Mouse (Mus musculus) mouse embryonic stem cell (cell line): ENCODE measurements around the gene Cacna1g.

Experiments
- in situ Hi-C, 2 experiments: fragments of 300-500 bp; cut with MboI; formaldehyde crosslinking; loops; 1 replicate in 1 of 2; 3 replicates in 1 of 2; pipeline ENCODE4 v1.14.3; 2019 to 2020; ENCODE audit warnings: low sequenced_read_pairs in 2 of 2, low pct_unique_long_range_greater_than_20kb in 1 of 2, mixed read lengths in 1 of 2; ENCODE audit not compliant: unreplicated experiment in 1 of 2

The Cacna1g gene

GRCm38 (mm10) chr11:94457001-94457400 lies 17.0 kb downstream of the Cacna1g start:
- in situ Hi-C loops: no loop called here

- in situ Hi-C loops: no loop called here
These were observed 17.7 kb downstream of the Cacna1g start for GRCm38 (mm10) chr11:94456347-94456746.

- in situ Hi-C loops: no loop called here
These were observed 18.7 kb downstream of the Cacna1g start for GRCm38 (mm10) chr11:94455161-94455820.

GRCm38 (mm10) chr11:94454756-94455155 lies 19.2 kb downstream of the Cacna1g start:
- in situ Hi-C loops: no loop called here

GRCm38 (mm10) chr11:94451091-94451773 lies 22.8 kb downstream of the Cacna1g start:
- in situ Hi-C loops: no loop called here

GRCm38 (mm10) chr11:94449886-94450285 lies 24.1 kb downstream of the Cacna1g start:
- in situ Hi-C loops: no loop called here

GRCm38 (mm10) chr11:94449239-94449638 lies 24.8 kb downstream of the Cacna1g start:
- in situ Hi-C loops: no loop called here

GRCm38 (mm10) chr11:94447017-94447416 lies 27.0 kb downstream of the Cacna1g start:
- in situ Hi-C loops: no loop called here

GRCm38 (mm10) chr11:94445300-94445699 lies 28.7 kb downstream of the Cacna1g start:
- in situ Hi-C loops: no loop called here

GRCm38 (mm10) chr11:94444829-94445228 lies 29.2 kb downstream of the Cacna1g start:
- in situ Hi-C loops: no loop called here

GRCm38 (mm10) chr11:94441752-94442151 lies 32.2 kb downstream of the Cacna1g start:
- in situ Hi-C loops: no loop called here

GRCm38 (mm10) chr11:94441122-94441521 lies 32.9 kb downstream of the Cacna1g start:
- in situ Hi-C loops: no loop called here

- in situ Hi-C loops: no loop called here
These were observed 33.6 kb downstream of the Cacna1g start for GRCm38 (mm10) chr11:94440421-94440820.

GRCm38 (mm10) chr11:94429011-94429651 lies 44.9 kb downstream of the Cacna1g start:
- in situ Hi-C loops: no loop called here

GRCm38 (mm10) chr11:94428091-94428835 lies 45.7 kb downstream of the Cacna1g start:
- in situ Hi-C loops: no loop called here

- in situ Hi-C loops: no loop called here
These were observed 48.3 kb downstream of the Cacna1g start for GRCm38 (mm10) chr11:94425656-94426055.

GRCm38 (mm10) chr11:94425215-94425614 lies 48.8 kb downstream of the Cacna1g start:
- in situ Hi-C loops: no loop called here

GRCm38 (mm10) chr11:94424380-94424779 lies 49.6 kb downstream of the Cacna1g start:
- in situ Hi-C loops: no loop called here

- in situ Hi-C loops: no loop called here
These were observed 50.1 kb downstream of the Cacna1g start for GRCm38 (mm10) chr11:94423855-94424254.
